Mouse (Mus musculus): ENCODE data around the gene Lin37.

Gene Lin37

DNA sequence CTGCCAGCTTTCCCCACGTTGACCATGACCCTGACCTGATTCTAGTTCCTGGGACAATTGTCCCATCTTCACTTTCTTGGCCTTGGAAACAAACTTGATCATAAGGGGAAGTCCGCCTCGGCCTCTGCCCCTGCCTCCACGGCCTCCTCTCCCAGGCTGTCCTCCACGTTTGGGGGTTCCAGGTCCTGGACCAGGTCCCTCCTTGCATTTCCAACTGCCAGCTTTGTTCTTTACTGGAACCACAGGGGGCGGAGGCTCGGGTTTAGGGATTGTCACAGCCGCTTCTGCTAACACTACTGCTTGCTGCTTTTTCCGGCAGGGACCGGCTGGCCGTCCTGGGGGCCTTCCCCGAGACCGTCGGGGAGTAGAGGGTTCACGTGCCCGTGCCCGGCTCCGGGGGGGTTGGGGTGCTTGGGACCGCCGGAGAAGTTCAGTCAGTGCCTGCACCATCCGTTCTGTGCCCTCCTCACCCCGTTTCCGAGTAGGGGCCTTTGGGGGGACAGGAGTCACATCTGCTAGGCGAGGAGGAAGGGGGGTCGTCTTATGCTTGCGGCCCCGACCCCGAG, 26.9 kb upstream of the Lin37 start:
- no peak for DNase-seq (ENCODE audit: inconsistent ontology term)

DNA sequence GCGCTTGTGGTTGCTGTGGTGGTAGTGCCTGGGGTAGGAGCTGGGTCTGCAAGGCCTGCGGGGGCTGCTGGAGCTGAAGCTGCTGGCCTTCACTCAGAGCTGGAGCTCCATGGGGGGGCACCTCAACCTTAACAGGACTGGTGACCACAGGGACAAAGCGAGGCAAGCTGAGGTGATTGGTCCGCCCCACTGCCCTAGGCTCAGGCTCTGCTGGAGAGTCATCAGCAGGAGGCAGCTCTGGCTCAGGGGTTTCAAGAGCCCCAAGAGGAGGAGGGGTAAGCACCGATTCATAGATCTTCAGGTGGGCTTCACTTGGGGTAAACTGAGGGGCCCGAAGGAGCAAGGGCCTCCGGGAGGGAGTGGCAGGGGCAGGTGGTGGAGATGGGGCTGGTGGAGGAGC, 25.5 kb upstream of the Lin37 start:
- no peak for DNase-seq (ENCODE audit: inconsistent ontology term)

DNA sequence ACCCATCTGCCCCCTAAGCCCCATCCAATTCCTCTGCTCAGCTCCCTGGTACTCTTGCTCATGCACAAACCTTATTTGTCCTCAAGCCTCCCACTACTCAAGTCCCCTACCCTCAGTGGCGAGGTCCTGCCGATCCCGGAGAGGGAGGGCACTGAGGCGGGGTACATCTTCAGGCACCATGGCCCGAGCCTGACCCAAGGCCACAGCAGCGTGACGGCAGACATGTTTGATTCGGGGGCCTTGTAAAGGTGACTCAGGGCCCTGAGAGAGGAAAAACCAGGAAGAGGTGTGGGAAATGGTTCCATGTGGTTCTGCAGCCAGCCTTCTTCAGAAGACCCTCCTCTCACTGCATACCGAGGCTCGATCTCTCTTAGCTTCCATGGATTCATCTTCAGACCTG, 24.7 kb upstream of the Lin37 start:
- DNase-seq (ENCODE audit: inconsistent ontology term): no peak

DNA sequence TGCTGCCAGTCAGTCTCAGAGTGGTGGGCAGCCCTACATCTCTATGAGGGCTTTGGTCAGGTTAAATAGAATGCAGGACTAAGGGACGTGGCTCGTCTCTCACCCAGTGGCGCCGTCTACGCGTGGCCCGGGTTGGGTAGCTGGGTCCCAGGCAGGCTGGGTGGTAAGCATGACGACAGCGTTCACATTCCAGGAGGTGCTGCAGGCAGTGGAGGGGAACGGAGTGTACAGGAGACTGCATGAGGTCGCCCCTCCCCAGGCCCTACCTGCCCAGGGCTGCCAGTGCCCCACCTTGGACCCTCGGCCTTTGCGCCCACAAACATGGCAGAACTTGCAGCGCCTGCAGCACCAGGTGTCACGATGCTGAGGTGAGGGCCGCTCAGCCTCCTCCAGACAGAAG, 21.9 kb upstream of the Lin37 start:
- no peak for DNase-seq (ENCODE audit: inconsistent ontology term)

DNA sequence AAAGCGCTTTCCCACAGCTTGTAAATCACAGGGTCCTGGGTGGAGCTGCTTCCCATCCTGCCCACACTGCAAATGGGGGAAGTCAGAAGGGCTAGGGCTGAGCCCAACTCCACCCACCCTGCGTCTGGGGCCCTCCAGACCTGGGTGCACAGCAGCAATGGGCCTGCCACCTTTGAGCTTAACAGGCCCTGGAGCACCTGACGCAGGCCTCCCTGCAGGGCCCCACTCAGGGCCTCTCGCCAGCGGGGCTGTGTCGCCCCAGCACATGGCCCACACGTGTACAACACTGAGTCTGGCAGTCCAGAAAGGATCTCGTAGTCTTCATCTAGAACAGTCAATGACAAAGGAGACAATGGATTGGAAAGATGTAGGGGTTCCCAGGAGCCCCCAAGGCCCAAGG, 20.3 kb upstream of the Lin37 start:
- DNase-seq (ENCODE audit: inconsistent ontology term): no peak

DNA sequence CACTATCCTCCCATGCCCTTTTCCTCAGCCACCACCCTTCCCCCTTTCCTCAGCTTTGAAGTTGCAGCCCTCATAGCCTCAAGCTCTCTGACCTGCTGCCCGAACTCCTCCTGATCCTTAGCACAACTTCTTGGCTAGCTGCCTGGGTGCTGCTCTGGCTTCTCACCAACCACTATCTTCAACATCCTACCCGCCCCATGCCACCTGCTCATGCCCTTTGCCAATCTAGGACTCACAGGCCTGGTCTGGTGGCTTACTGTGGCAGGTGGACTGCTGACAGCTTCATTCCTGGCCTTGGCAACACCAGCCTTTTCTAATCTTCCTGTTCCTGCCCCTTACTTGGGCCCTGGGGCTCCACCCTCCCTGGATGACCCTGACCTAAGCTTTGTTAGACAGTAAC, 13.3 kb upstream of the Lin37 start:
- DNase-seq (ENCODE audit: inconsistent ontology term): no peak

DNA sequence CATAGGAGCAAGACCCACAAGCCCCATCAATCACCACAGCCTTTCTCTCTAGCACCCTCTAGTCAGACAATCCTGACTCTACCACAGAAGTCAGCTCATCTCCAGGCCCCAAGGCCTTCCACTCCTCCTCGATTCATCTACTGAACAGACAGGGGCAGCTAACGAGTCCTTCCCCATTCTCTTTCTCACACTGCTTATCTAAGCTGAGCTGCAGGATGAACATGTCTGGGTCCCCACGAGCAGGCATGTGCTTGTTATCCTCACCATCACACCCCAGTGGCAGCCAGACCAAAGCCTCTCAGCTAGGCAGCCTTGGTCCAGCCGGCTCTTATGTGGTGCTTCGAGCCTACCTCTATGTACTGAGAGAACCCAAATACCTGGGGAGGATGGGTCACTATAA, 12.8 kb upstream of the Lin37 start:
- DNase-seq (ENCODE audit: inconsistent ontology term): no peak

DNA sequence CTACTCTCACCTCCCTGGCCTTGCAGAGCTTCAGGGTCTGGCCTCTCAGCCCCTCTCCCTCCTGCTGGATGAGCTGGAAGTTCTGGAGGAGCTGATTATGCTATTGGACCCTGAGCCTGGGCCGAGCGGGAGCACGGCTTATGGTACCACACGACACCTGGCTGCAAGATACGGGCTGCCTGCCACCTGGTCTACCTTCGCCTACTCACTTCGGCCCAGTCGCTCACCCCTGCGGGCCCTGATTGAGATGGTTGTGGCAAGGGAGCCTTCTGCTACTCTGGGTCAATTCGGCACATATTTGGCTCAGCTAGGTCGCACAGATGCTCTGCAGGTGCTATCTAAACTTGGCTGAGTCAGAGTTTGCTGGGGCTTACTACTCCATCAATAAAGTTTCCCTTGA, 7.9 kb upstream of the Lin37 start:
- DNase-seq (ENCODE audit: inconsistent ontology term): no peak

DNA sequence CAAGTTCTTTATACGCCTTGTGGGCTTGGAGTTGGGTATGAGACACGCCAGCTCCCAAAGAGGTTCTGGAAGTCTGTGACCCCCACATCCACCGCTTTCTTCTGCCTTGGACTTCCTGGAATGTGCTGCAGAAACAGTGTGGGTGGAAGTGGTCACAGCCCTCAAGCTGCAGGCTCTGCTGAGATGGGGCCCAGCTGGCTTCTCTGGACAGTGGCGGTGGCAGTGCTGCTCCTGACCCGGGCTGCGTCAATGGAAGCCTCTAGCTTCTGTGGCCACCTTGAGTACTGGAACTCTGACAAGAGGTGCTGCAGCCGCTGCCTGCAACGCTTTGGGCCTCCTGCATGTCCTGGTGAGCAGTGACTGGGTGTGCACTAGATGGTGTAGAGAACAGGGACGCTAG, 6.4 kb upstream of the Lin37 start:
- no peak for DNase-seq (ENCODE audit: inconsistent ontology term)

DNA sequence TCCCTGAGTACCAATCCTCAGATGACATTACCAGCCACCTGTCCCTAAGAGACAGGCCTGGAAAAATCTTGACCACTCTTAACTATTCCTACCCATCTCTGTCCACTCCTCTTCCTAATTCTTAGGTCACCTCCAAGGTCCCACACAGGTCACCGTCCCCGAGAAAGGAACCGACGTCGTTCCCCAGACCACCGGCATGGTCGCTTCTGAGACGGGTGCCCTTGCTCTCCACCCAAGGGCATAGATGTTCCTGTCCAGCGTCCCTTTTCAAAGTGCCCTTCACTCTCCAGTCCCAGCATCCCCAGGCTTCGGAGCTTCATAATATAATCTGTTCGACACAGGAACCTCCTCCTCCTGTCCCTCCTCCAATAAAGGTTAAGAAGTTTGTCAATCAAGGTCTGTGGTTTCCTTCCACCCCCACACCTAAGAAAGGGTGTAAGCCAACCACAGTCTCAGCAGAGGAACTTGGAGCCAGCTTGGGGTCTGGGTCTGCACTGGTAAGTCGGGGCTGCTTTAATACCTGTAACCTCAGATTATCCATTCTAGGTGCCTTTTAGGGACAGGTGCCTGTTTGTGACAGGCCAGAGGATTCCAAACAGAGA, 5.4 kb upstream of the Lin37 start, which contains the start of gene Igflr1:
Gene Igflr1 (plus strand): TSS at position 458 of the 602 bp plus-strand sequence.
- DNase-seq (ENCODE audit: inconsistent ontology term): no peak

DNA sequence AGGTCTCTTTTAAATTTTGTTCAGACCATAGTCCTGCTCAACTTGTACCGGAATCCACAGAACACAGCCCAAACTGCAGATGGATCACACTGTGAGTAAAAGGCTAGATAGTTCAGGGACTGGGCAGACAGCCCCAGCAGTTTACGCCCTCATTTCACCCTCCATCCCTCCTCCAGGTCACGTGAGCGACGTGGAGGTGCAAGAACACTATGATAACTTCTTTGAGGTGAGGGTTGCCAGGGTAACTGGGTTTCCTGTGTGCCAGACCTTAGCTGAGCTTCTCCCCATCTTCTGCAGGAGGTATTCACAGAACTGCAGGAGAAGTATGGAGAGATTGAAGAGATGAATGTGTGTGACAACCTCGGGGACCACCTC, 4.3 kb upstream of the Lin37 start:
- no peak for DNase-seq (ENCODE audit: inconsistent ontology term)

DNA sequence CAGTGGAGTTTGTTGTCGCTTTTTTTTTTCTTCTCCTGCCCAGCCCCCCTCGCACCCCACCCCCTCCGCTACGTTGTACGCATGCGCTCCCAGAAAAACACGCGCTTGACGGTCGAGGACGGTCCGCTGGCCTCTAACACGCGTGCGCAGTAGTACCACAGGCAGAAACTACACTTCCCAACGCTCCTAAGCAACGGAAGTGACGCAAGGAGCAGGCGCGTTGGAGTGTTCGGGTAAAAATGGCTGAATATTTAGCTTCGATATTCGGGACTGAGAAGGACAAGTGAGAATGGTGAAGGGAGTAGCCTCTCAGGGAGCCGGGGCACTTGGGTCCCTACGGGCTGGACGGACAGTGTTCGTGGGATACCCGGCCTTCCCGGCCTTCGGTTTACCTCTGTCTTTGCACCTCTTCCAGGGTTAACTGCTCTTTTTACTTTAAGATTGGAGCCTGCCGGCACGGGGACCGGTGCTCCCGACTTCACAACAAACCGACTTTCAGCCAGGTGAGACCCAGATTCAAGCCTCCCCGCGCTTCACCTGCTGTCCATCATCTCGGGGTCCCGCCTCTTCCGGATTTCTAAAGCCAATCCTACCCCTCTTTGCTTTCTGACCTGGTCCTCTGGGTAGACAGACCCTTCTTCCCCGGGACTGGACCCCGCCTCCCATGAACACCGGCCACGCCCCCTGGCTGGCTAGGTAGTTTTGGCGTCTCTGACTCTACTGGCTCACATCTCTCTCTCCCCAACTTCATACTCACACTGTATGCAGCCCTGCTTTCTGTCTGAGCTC, 3.7 kb upstream of the Lin37 start, which contains the start of the genes U2af1l4, Gm49396 and Psenen:
Gene U2af1l4 (plus strand): TSS at position 185 of the 789 bp plus-strand sequence.
Gene Gm49396 (plus strand): TSS at position 228 of the 789 bp plus-strand sequence.
Gene Psenen (minus strand): TSS at position 511 of the 789 bp plus-strand sequence.
- peak; percentile 94 for DNase-seq (ENCODE audit: inconsistent ontology term)

DNA sequence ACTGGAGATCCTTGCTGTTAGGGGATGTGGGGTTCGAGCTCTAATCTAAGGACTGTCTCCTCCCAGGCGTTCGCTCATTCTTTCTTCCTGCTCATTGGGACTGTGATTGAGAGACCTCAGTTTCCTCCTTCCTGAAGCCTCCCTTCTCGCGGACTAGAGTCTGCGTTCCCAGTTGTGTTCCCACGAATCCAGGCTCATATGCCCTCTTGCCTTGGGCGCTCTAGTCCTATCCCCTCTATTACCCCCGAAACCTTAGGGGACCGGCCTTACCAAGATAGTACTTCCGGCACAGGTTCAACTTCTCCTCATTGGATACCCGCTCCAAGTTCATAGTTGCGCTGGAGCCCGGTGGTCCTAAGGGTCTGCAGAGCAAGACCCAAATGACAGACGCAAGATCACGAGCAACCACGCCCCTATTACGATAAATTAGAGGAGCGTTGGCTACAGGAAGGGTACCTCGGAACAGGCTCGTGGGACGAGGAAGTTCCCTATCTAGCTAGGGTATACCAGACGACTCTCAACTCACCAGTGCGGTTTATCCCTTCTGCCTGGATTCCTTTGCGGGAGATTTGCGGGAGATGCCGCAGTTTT, 3.0 kb upstream of the Lin37 start:
- DNase-seq (ENCODE audit: inconsistent ontology term): no peak

DNA sequence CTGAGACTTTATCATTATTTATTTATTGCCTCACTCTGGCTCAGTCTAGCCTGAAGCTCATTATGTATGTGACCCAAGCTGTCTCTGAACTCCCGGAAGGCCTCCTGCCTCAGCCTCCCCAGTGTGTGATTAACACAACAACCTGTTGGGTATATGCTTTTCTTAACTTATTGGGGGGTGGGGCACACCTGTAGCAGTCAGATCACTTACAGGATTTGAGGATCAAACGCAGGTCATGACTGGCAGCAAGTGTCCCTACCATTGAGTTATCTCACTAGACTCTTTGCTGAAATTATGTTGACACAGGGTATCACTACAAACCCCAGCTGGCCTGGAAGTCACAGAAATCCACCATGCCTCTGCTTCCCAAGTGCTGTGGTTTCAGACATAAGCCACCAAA, 658 bp upstream of the Lin37 start:
- DNase-seq (ENCODE audit: inconsistent ontology term): no peak

DNA sequence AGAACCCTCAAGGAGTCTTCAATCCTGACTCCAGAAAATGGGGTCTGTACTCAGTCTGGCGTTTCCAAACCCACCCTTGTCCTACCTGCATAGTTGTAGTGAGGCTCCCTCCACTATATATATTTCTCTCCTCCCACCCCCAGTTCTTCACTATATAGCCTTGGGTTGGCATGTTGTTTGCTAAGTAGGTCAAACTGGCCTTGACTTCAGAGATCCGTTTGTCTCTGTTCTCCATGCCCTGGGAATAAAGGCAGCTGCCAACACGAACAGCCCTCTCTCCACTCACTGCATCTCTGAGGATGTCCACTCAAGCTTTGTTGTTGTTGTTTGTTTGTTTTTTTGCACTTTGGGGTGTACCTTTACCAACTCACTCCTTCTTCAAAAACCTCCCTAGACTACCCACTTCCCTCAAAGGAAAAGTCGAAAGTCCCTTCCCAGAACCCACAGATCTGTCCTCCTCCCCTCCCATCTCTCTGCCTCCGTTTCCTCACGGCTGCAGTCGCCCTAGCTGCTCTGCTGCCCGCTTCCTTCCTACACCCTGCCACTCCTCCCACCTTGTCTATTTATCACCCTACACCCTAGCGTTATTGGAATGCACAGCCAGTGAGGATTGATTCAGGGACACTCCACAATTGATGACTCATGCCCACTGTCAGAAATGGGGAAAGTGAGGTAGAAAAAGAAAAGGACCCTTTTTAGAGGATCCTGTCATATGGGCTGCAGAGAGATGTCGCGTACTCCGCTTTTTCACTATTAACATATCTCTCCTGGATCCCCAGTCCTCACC, 789 bp downstream of the Lin37 start:
- DNase-seq (ENCODE audit: inconsistent ontology term): no peak

DNA sequence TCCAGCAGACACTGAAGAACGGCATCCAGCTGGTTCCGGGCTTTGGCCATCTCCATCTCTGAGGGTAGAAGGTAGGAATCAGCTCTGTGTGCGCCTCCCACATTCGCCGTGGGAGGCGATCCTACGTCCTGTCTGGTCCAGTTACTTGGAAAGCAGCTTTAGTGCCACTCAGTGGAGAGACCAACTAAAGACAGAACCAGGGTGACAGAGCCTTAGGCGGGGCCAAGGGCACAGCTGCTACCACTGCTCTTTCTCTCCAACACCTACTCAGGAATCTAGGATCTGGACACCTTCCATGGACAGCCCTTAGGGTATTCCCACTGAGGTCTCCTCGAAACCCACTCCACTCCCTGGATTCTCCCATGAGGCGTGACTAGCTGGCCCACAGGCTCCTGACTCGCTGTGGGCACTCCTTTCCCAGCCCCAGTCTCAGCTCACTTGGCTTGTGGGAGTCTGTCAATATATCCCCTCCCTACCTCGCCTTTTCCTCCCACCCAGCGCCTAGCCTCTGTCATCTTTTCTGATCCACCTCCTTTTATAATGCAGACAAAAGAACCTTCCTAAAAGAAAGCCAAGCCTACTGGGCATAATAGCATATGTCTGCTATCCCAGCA, 1.6 kb downstream of the Lin37 start:
- DNase-seq (ENCODE audit: inconsistent ontology term): no peak

DNA sequence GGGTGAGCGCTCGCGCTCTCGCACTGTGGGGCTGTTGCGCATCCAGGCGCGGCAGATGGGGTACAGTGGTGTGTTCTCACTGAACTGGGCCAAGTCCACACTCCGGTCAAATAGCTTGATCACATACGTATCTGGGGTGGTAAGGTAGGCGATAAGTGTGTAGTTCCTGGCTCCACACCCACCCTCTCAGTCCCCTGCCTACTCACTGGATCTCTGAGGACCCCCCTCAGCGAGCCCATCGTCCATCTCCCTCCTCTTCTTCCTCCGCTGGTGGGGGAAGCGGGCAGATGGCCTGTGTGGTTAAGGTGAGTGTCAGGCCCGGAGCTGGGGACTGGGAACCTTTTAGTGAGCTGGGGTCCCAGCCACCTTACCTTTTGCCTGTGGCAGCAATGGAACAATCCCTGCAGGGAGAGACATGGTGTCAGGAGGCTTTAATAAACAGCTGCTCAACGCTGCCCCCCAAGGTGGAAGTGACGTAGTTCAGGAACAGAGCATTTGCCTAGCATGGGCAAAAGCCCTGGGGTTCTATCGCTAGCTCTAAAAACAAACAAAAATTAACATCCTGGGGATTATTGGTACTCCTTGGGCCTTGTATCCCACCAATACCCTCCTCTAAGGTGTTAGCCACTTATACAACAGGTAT, 2.6 kb downstream of the Lin37 start:
- no peak for DNase-seq (ENCODE audit: inconsistent ontology term)

DNA sequence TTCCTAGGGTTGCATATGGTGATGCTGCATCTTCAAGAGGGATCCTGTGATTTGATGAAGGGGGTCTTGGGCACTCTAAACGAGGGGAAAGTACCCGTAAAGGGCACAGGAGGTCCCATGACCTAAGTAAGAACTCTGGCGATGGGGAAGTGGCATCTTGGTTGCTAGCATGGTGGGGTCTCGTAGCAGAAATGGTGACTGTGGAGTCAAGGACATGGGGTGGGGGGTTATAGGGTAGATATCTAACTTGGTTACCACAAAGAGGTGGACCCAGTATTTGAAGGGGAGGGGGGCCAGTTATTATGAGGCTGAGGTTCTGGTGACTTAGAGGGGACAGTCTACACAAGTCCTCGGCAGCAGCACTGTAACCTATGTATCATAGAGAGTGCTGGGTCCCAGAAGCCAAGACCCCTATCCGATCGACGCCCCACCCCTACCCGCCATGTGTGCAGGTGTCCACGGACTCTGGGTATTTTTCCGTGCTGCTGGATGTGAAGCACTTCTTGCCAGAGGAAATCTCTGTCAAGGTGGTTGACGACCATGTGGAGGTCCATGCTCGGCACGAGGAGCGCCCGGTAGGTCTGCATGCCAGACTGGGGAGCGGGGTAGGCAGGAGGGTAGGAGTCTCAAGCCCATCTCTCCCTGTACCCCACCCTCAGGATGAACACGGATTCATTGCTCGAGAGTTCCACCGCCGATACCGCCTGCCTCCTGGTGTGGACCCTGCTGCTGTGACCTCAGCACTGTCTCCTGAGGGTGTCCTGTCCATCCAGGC, 5.6 kb downstream of the Lin37 start:
- no peak for DNase-seq (ENCODE audit: inconsistent ontology term)

DNA sequence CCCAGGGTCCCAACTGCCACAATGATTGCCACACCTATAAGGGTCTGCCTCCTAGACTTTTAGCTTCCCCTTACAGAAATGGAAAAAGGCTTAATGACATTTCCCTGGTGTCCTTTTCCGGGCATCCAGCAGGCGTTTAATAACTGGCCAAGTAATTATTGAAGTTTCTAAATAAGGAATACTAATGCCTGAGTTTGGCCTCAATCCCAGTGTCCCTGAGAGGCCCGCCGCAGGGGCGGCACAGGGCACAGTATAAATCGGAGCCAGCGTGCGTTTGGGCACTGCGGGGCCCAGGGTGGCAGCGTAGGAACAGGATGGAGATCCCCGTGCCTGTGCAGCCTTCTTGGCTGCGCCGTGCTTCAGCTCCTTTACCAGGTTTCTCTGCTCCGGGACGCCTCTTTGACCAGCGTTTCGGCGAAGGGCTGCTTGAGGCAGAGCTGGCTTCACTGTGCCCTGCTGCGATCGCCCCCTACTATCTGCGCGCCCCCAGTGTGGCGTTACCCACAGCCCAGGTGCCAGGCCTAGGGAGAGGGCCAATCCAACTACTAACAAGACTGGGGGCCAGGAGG, 6.5 kb downstream of the Lin37 start:
- peak; percentile 76 for DNase-seq (ENCODE audit: inconsistent ontology term)

Measured in Muller cell, postnatal 12 days (primary cell).